Mouse (Mus musculus): Measurements from ENCODE around the gene Wdr73. TPM values are rescaled to one million over a fixed set of nuclear protein-coding genes. Genes with fewer than 3 reads are reported as not detected.

Gene Wdr73
- polyA plus RNA-seq, 1 experiment from 2014 or later: 15.6 TPM

DNA sequence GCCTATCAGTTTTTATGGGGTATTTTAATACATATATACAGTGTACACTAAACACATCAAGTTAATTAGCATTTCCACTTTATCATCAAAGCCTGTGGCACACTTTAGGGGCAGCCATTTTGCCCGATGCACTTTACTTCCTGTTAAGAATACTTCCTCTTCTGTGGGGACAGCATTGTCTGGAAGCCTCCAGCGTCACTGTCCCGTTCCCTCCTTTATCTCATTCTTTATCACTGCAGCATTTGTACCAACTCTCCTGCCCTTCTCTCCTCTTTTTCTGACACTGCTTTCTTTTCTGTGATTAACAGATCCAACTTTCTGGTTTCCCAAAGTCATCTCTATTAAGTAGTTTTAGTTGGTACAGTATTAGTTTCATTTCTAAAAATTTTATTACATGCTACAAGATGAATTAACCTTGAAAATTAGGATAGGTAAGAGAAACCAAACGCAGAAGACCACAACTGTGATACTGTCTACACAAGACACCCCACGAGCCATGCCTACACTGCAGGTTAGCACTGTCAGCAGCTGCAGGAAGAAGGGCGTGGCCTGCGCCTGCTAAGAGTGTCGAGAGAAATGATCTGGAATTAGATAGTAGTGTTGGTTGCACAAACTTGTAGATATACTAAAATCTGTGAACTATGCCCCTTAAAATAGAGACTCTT is 18.0 kb upstream of the Wdr73 start:
- H3K36me3 ChIP-seq: peaks cover 85% of the 10 kb centered on the region
- no peak overlapping the region for H3K9ac ChIP-seq

DNA sequence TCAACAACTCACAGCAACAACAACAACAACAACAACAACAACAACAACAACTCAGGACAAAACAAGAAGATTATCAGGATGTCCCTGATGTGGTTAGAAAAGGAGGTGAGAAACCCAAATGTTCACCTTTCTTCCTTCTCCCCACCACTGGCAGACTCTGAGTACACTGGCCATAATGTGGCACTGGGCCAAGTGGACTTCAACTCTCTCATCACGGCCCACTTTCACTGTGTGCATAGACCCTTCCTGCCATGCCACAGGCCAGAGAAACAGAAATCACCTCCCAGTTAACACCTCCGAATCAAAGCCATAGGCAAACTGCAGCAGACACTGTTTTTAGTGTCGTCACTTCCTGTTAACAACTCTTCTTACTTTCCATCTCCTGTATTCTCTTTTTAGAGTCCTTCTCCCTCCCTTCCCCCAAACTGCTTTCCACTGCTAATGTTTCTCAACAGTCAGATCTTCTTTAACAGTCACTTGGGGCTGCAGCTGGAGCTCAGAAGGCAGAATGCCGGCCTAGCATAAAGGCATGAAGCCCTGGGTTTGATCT is 16.9 kb upstream of the Wdr73 start:
- Histone ChIP-seq H3K27me3 (replicated peaks) (peaks cover 4% of the 10 kb centered on the region; the same call in 1 of the 2 replicates), H3K9me3 (no peaks in the 10 kb centered on the region), H3K9ac (no peak overlapping the region), H3K4me1 (no peaks in the 10 kb centered on the region; the same call in 1 of the 2 replicates), H3K36me3 (peaks cover 91% of the 10 kb centered on the region), H3K27ac (replicated peaks) (no peak overlapping the region), H3K4me2 (no peak overlapping the region), H3K4me3 (no peak overlapping the region)
- no peak for ATAC-seq (ENCODE audit: extremely low read depth, insufficient number of reproducible peaks, low FRiP score, low TSS enrichment)
- WGBS: 66% methylated on average over 4 of the region's 4 CpGs

More for the DNA sequence above, 18.0 kb upstream of the Wdr73 start:
- H3K4me3 ChIP-seq: no peak overlapping the region
- H3K27me3 ChIP-seq (replicated peaks): peaks cover 4% of the 10 kb centered on the region; the same call in 1 of the 2 replicates
- no peaks in the 10 kb centered on the region for H3K9me3 ChIP-seq
- 68% methylated on average over 8 of the region's 8 CpGs for whole genome bisulfite sequencing
- ATAC-seq (ENCODE audit: extremely low read depth, insufficient number of reproducible peaks, low FRiP score, low TSS enrichment): no peak
- H3K4me1 ChIP-seq: peaks cover 3% of the 10 kb centered on the region
- H3K4me2 ChIP-seq: no peak overlapping the region
- no peak overlapping the region for H3K27ac ChIP-seq (replicated peaks)

DNA sequence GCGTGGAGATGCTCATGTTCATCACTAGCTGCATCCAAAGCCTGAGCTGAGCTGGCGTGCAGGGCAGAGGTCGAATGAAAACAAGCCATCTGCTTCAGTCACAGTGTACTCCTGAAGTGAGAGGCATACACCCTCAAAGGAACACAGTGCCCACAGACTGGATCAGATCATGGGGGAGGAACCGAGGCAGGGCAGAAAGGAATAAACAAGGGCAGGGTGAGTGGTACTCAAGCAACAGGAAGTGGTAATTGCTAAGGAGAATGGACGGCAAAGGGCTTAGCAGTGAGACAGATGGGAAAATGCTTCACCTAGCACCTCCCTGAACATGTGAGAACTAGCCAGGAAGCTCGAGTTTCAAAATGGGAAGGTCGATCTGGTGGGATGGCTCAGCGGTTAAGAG is 11.4 kb upstream of the Wdr73 start:
- no peak for ATAC-seq (ENCODE audit: extremely low read depth, insufficient number of reproducible peaks, low FRiP score, low TSS enrichment)
- 83% methylated on average over 8 of the region's 8 CpGs for WGBS
- H3K9ac ChIP-seq: no peak overlapping the region
- peaks cover 94% of the 10 kb centered on the region for H3K36me3 ChIP-seq
- no peaks in the 10 kb centered on the region for H3K4me1 ChIP-seq
- H3K4me2 ChIP-seq: no peak overlapping the region
- no peak overlapping the region for H3K27ac ChIP-seq (replicated peaks)
- no peaks in the 10 kb centered on the region for H3K9me3 ChIP-seq
- no peaks in the 10 kb centered on the region for H3K27me3 ChIP-seq (replicated peaks)
- H3K4me3 ChIP-seq: no peak overlapping the region

DNA sequence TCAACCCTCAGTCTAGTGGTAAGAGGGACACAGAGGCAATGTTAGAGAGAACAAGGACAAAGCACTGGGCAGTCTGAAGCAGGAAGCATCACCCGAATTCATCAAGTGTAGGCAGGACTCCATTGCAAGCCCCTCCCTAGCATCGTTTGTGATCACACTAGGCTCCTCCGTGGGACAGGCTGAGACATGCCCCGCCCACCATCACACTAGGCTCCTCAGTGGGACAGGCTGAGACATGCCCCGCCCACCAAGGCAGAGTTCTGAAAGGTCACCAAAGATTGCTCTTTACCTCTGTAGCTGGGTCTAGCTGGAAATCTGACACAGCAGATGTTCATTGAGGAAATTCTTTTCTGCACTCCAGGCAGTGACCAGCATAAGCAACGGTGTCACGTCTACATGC is 10.0 kb upstream of the Wdr73 start:
- 74% methylated on average over 7 of the region's 7 CpGs for WGBS
- Histone ChIP-seq H3K9me3 (no peaks in the 10 kb centered on the region), H3K4me3 (no peak overlapping the region), H3K9ac (no peak overlapping the region), H3K4me2 (no peak overlapping the region), H3K36me3 (peaks cover 90% of the 10 kb centered on the region), H3K27me3 (replicated peaks) (no peaks in the 10 kb centered on the region), H3K27ac (replicated peaks) (no peak overlapping the region), H3K4me1 (no peaks in the 10 kb centered on the region)
- ATAC-seq (ENCODE audit: extremely low read depth, insufficient number of reproducible peaks, low FRiP score, low TSS enrichment): no peak

DNA sequence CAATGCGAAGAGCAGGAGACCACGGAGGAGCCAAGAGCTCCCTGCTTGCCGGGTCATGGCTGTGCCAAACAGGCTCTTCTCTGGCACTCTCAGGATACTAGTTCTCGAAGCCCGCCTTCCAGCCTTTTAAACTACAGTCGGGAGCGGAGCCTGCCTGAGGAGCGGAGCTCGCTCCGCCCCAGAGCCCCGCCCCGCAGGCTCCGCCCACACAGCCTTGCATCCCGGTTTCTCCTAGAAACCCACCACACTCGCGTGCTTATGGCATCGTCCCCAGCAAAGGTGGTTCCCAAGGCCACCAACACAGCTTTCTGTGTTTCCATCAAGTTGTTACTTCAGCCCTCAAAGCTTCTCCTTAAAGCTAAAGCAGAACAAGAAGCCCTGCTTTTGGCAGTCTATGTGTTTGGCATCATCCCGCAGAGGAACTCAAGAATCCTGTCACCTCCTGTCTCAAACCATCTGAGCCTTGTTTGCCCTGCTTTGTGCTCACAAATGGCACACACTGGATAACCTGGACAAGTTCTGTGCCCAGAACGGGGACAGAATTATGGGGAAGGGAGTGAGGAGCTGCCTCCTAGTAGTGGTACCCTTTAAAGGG is 3.9 kb upstream of the Wdr73 start, which contains the start of gene Nmb:
Gene Nmb (minus strand): TSS at position 156 of the 595 bp plus-strand sequence.
- no peaks in the 10 kb centered on the region for H3K9me3 ChIP-seq
- ATAC-seq (ENCODE audit: extremely low read depth, insufficient number of reproducible peaks, low FRiP score, low TSS enrichment): no peak
- peaks cover 9% of the 10 kb centered on the region; the same call in 1 of the 2 replicates for H3K27me3 ChIP-seq (replicated peaks)
- H3K4me2 ChIP-seq: peak within 1 kb of the TSS; percentile 97
- 3% methylated on average over 19 of the region's 19 CpGs for WGBS
- peaks cover 26% of the 10 kb centered on the region for H3K4me1 ChIP-seq
- H3K9ac ChIP-seq: peak within 1 kb of the TSS; percentile 84
- peaks cover 31% of the 10 kb centered on the region for H3K36me3 ChIP-seq
- H3K27ac ChIP-seq (replicated peaks): no peak within 1 kb of the TSS
- peak within 1 kb of the TSS; percentile 59 for H3K4me3 ChIP-seq

DNA sequence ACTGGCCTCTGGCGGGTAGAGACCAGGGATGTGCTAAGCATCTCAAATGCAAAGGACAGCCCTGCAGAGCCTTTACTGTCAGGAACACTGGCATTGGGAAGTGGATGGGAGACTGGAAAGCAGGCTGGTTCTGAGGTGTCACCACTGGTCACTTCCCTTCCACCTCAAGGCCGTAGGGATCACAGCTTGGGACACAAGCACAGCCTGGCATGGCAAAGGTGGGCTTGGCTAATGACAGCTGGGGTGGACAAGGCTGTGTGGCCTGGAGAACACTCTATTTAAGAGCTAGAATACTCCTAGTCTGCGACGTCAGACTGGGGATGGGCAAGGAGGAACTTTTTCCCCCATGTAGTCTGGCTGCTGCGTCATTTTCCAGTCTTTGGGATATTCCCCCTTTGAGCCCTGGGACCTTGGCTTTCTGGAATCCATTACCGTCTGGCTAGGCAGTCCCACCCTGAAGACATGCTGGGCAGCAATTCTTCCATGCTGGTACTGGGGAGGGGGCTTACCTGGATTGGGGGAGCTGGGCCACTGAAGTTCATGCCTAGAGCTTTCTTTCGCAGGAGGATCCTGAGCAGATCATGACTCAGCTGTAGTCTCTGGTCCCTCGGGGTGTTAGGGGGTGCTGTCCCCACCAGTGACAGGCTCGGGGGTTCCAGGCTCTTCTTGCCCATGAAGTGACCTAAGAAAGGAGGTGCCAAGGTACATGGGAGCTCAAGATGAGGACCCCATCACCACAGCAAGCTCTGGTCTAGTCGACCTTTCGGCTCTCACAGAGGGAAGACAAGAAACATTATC is 2.8 kb upstream of the Wdr73 start:
- Histone ChIP-seq H3K9me3 (no peaks in the 10 kb centered on the region), H3K27ac (replicated peaks) (no peak overlapping the region), H3K4me2 (peak overlapping the region; percentile 97), H3K36me3 (peaks cover 25% of the 10 kb centered on the region), H3K9ac (0 out of 2 replicates have a peak overlapping the region, but pooled peaks have one; percentile 84), H3K4me1 (peaks cover 30% of the 10 kb centered on the region), H3K27me3 (replicated peaks) (peaks cover 9% of the 10 kb centered on the region; the same call in 1 of the 2 replicates), H3K4me3 (no peak overlapping the region)
- no peak for ATAC-seq (ENCODE audit: extremely low read depth, insufficient number of reproducible peaks, low FRiP score, low TSS enrichment)
- 83% methylated on average over 11 of the region's 11 CpGs for WGBS

DNA sequence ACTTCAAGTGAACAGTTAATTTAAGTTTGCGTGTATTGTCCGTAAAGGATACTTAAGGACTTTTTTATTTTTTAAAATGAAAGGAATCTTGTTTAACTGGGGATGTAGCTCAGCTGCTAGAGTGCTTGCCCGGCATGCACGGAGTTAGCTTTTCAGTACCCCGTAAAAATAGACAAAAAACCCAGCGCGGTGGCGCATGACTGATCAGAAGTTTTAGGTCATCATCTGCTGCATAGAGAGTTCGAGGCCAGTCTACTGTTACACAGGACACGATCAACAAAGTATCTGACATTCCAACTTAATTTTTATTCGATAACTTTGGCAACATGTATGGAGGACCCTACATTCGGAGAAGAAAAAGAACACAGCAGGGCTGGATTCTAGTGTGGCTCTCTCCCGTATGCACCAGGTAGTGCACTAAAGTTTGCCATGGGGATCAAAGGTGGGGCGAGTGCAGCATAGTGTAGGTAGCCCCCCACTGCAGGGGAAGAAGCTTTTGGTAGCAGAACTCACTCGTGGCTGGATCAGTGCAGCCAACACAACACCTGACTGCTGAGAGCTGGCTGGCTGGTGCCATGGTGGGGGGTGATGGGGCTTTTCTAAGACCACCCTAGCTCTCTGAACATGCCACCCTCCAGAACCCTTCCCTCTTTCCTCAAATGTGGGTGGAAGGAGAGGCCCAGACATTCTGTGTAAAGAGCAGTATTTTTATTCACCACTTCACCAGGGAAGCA is 639 bp upstream of the Wdr73 start:
- H3K9ac ChIP-seq: peak overlapping the region; percentile 85
- H3K9me3 ChIP-seq: no peaks in the 10 kb centered on the region
- peaks cover 9% of the 10 kb centered on the region; the same call in 1 of the 2 replicates for H3K27me3 ChIP-seq (replicated peaks)
- 29% methylated on average over 15 of the region's 15 CpGs for WGBS
- H3K27ac ChIP-seq (replicated peaks): peak overlapping the region; percentile 74
- ATAC-seq (ENCODE audit: extremely low read depth, insufficient number of reproducible peaks, low FRiP score, low TSS enrichment): no peak
- H3K4me2 ChIP-seq: peak overlapping the region; percentile 86
- H3K36me3 ChIP-seq: peaks cover 27% of the 10 kb centered on the region
- peaks cover 30% of the 10 kb centered on the region for H3K4me1 ChIP-seq
- H3K4me3 ChIP-seq: peak overlapping the region; percentile 74

DNA sequence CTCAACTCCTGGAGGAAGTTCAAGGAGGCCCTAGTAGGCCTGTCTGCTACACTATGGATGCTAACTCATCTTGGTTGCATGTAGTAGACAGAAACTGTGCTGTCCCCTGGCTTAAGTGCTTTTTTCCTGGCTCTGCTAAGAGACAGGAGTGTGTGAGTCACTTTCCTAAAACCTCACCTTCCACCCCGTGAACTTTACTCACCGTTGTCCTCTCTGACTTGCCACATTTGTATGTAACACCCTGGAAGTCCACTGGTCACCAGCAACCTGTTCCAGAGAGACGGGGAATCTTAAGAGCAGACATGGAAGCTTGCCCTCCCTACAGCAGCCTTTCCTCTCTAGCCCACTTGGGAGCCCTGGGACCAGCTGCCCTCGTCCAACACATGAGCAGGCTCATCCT is 3.3 kb downstream of the Wdr73 start:
- no peaks in the 10 kb centered on the region for H3K9me3 ChIP-seq
- no peak for ATAC-seq (ENCODE audit: extremely low read depth, insufficient number of reproducible peaks, low FRiP score, low TSS enrichment)
- no peak overlapping the region for H3K9ac ChIP-seq
- no peak overlapping the region for H3K4me2 ChIP-seq
- peaks cover 61% of the 10 kb centered on the region for H3K36me3 ChIP-seq
- no peak overlapping the region for H3K4me3 ChIP-seq
- H3K27ac ChIP-seq (replicated peaks): no peak overlapping the region
- peaks cover 17% of the 10 kb centered on the region for H3K4me1 ChIP-seq
- H3K27me3 ChIP-seq (replicated peaks): no peaks in the 10 kb centered on the region
- WGBS: 89% methylated on average over 4 of the region's 4 CpGs

DNA sequence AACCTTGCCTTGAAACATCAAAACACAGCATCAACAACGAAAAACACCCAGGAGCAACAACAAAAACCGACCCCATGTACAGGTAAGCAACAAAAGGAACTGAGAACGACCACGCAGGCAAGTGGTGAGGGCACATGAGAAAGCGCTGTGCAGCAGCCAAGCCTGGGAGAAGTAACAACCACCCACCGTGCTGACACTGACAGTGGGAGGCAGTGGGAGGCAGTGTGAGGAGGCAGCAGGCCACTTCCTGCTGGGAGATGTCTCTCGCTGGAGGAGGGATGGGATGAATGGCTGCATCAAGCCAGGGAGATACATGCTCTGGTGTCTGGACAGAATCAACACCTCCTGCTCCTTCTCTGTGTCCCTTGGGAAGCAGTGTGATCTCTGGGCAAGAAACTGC is 3.9 kb downstream of the Wdr73 start:
- Histone ChIP-seq H3K4me3 (no peak overlapping the region), H3K4me2 (no peak overlapping the region), H3K9ac (no peak overlapping the region), H3K36me3 (peaks cover 66% of the 10 kb centered on the region), H3K4me1 (peaks cover 17% of the 10 kb centered on the region), H3K27ac (replicated peaks) (no peak overlapping the region), H3K9me3 (no peaks in the 10 kb centered on the region), H3K27me3 (replicated peaks) (no peaks in the 10 kb centered on the region)
- 76% methylated on average over 7 of the region's 7 CpGs for WGBS
- no peak for ATAC-seq (ENCODE audit: extremely low read depth, insufficient number of reproducible peaks, low FRiP score, low TSS enrichment)

DNA sequence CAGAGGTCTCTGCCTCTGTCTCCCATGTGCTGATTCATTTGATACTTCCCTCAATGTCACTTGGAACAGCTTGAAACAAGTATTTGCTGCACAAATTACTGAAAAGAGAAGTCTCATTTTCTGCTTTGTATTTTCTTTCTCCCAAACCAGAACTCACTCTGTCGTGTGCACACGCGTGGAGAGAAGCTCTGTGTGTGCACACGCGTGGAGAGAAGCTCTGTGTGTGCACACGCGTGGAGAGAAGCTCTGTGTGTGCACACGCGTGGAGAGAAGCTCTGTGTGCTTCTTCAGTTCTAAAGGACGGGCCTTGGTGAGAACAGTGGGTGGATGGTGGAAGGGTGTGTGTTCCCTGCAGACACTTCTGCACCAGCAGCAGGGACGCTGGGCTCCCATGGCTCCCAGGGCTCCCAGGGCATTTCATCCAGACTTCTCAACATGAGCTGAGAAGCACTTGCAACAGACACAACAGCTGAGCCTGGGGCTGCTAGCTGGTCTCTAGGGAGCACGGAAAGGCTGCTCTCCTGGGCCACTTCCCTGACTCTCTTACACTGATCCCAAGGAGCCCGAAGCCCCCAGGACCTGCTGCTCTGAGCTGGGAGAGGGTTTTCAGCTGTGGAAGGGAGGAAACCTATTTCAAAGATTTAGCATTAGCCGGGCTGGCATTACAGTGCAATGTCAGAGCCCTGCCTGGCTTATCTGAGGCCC is 6.1 kb downstream of the Wdr73 start:
- Histone ChIP-seq H3K4me3 (no peak overlapping the region), H3K4me2 (no peak overlapping the region), H3K27me3 (replicated peaks) (no peaks in the 10 kb centered on the region), H3K4me1 (peaks cover 4% of the 10 kb centered on the region), H3K9me3 (no peaks in the 10 kb centered on the region), H3K27ac (replicated peaks) (no peak overlapping the region), H3K36me3 (peaks cover 87% of the 10 kb centered on the region), H3K9ac (no peak overlapping the region)
- WGBS: 92% methylated on average over 14 of the region's 14 CpGs
- ATAC-seq (ENCODE audit: extremely low read depth, insufficient number of reproducible peaks, low FRiP score, low TSS enrichment): no peak

Measured in heart, embryonic 13.5 days (tissue).